Mouse (Mus musculus) adrenal gland, postnatal 25 days (tissue): Measurements from ENCODE around the gene Afap1. TPM values are rescaled to one million over a fixed set of nuclear protein-coding genes. Genes with fewer than 3 reads are reported as not detected.

Experiments used
- DNase-seq: peaks from one replicate; pipeline ENCODE4 v3.0.0; 2021; ENCODE audit warnings: mixed read lengths
- total RNA-seq: library from RNA; stranded (reverse); gene quantifications from 2 replicates; pipeline ENCODE4 v1.2.3, GENCODE M21; 2021

Gene Afap1
- total RNA-seq, 1 experiment from 2014 or later = 22.6 TPM

- no peak for DNase-seq
Observed at GRCm38 (mm10) chr5:35898114-35898513, 5.0 kb downstream of the Afap1 start.

GRCm38 (mm10) chr5:35898994-35899393 is 5.9 kb downstream of the Afap1 start:
- no peak for DNase-seq

DNA sequence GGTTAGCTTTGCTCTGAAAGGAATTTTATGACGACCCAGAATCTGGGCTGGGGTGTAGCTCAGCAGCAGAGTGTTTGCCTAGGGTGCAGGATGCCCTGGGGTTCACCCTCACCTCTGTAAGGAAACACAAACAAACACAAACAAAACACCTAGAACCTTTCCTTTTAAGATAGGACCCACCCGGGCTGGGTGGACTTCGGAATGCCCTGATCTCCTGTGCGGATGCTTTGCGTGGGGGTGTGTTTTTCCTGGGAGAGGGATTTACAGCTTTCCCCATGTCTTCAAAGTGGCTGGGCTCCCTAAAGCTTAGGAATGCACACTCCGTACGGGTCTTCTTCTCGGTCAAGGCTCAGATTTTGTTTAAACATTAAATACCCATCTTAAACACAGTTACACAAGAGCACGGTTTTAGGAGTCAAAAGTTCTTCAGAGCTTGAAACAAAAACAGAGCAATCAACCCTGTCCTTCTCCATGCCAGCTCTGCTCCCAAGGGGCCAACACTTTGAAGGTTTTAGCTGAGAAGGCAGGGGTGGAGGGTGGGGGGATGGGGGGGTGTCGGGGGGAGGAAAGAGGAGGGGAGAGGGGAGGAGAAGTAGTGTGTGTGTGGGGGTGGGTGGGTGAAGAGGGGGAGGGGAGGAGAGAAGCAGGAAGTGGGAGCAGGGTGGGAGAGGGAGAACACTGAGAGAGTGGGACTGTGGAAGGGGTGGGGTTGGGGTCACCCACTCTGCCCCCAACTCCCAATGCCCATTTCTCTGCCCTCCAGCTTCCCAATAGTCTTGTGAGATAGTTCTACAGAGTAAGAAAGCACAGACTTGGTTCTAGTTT is 7.5 kb downstream of the Afap1 start:
- DNase-seq = no peak

GRCm38 (mm10) chr5:35901226-35901809 is 8.2 kb downstream of the Afap1 start:
- no peak for DNase-seq

GRCm38 (mm10) chr5:35903456-35903855 is 10.3 kb downstream of the Afap1 start:
- DNase-seq = no peak

- DNase-seq = no peak
Observed at GRCm38 (mm10) chr5:35905283-35905682, 12.2 kb downstream of the Afap1 start.

- no peak for DNase-seq
Observed at GRCm38 (mm10) chr5:35907090-35907489, 14.0 kb downstream of the Afap1 start.

DNA sequence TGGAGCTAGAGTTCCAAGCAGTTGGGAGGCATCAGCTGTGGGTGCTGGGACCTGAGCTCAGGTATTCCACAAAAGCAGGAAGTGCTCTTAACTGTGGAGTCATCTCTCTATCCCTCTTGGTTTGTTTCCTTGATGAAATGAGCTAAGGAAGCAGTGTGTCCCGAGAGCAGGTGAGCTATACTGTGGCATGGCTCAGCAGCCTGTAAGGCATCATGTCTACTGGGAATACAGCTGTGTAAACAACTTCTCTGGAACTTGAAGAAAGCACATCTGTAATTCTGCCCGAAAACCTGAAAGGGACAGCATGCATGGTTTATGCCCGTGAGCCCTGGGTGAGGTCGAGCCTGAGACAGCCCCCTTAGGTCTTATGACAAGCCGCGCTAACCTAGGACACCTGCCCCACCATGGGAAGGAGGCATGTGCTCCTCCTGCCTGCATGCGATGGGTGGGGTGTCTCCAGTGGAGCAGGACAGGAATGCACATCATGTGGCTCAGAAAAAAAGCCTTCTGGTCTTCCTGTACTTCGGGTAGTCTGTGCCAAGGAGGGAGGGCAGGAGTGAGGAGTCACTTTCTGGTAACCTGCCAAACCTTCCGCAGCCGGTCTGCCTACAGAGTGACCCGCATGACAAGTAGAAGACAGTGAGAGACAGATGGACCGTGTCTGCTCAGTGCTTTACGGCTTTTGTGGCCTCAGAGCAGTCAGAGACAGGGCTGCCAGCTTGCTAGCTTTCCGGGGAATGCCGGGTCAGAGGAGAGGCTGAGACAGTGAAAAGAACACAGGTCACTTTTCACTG is 14.7 kb downstream of the Afap1 start:
- DNase-seq = peak; percentile 73

GRCm38 (mm10) chr5:35908626-35909443 is 15.7 kb downstream of the Afap1 start:
- no peak for DNase-seq

DNA sequence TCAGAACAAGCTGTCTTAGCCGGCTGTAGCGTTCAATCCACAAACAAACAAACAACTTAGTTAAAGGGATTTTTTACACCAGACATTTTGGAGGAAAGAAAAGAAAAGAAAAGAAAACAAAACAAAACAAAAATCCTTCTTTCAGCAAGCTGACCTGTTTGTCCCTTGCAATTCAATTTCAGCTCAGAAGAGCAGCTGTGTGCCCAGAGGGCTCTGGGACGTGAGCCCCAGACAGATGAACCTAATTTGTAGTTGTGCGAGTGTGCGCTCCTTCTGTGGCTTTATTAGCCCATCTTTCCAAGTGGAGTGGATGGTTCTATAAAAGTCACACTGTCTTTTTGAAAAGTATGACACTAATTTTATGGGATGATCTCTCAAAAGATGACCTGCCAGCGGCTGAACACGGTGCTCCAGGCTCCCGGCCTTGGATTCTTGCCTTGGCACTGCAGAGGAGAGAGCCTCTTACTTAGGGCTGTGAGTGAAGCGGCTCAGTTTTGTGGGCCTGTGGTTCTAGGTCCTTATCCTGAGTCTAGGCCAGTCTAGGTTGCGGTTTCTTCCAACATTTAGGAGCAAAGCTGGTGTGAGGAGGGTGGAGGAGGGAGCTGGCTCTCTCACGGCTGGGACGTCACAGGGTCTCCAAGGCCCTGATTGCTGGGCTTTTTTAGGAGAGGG is 22.6 kb downstream of the Afap1 start:
- DNase-seq = peak; percentile 24

DNA sequence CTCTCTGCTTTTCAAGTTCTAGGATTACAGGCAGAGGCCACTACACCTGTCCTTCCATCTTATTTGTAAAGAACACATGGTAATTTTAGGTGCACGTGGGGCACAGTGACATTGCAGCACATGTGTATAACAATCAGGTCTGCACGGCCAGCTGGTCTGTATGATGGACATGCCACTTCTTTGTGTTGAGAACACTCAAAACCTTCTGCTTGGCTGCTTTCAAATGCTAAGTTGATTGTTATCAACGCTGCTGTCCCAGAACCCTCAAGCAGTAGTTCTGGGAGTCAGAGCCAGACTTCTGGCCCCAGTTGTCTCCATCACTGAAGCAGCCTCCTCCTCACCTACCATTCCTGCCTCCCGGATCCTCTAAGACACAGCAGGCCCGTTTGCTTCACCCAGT is 23.5 kb downstream of the Afap1 start:
- no peak for DNase-seq

DNA sequence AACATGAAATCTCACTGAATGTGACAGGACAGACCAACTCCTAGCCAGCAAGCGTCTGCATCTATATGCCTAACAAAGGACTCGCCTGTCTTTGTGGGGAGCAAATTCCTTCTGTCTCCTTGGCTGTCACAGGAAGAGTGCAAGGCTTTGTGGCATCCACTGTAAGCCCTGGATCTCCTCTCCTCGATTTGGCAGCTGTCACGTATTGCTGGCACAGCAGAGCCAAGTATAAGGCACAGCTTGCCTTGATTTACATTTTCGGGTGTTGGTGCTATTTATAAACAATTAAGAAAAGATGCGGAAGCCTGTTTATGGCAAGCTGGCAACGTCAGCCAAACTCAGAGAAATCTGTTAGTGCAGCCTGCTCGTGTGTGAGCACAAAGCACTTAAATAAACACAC is 25.3 kb downstream of the Afap1 start:
- DNase-seq = no peak

DNA sequence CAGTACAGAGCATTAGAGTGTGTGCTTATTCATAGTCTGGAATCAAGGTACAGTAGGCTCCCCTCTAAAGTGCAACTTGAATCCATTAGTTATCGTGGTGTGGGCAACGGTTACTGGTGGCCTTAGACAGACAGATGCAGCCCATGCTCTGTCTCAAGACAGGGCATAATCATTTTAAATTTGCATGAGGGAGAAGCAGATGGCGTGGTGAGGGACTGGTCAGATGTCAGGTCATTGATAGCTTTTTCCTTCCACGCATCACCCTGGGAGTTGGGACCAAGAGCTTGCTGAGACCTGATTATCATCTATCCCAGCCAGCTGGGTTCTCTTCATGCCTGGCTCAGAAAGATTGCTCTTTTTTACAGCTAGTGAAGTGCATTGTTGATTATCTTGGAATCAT is 27.0 kb downstream of the Afap1 start:
- no peak for DNase-seq

DNA sequence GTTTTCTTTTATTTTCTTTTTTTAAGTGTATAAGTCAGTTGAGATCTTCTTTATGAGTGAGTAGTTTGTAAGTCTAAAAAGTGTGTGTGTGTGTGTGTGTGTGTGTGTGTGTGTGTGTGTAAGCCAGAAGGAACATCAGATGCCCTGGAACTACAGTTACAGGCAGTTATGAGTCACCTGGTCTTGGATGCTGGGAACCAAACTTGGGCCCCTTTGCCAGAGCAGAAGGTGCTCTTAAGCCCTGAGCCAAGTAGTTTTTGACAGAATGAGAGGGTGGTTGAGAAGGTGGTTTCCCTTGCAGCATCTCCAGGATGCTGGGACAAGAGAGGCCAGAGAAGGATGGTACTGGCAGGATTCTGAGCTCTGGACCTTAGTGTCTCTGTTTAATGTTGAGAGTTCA is 27.4 kb downstream of the Afap1 start:
- DNase-seq = no peak

GRCm38 (mm10) chr5:35921141-35921540 is 28.0 kb downstream of the Afap1 start:
- no peak for DNase-seq

- peak; percentile 16 for DNase-seq
Observed at GRCm38 (mm10) chr5:35921595-35922254, 28.6 kb downstream of the Afap1 start.

GRCm38 (mm10) chr5:35923448-35923847 is 30.3 kb downstream of the Afap1 start:
- DNase-seq = no peak

DNA sequence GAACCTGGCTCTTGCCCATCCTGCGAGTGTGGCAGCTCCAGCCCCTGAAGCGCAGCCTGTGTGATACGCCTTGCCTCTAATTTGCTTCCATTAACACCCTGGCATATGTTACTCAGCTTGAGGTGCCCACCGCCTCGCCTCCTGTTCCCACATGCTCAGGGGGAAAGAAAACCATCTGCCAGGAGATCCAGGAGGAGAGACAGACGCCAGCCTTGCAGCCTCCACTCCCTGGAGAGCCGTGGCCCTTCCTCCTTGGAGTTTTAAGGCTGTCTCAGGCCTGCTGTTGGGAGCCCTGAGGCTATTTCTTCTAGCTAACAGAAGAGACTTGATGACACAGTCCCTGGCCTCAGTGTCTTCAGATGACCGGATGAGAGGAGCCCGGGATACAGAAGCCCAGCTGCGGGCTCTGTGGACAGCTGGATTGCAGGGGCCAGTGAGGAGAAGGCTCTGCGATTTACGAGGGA is 32.1 kb downstream of the Afap1 start:
- DNase-seq = no peak

- DNase-seq = no peak
Observed at GRCm38 (mm10) chr5:35926511-35926910, 33.4 kb downstream of the Afap1 start.

DNA sequence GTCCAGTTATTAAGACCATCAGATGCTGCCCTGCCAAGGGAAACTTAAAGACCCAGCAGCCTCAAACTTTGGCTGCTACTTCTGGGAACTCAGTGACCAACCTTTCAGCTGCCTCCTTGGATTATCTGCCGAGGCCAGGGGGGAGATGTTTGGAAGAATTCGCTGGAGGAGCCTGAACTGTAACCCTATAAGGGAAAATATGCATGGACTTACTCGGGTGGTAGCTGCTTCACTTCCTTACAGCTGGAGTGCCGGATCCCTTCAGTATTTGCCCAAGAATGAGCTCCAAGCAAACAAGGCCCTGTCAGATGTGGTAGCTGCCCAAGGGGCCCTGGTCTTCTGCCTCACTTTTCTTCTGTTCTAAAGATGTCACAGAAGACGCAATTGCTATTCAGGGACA is 38.2 kb downstream of the Afap1 start:
- no peak for DNase-seq

DNA sequence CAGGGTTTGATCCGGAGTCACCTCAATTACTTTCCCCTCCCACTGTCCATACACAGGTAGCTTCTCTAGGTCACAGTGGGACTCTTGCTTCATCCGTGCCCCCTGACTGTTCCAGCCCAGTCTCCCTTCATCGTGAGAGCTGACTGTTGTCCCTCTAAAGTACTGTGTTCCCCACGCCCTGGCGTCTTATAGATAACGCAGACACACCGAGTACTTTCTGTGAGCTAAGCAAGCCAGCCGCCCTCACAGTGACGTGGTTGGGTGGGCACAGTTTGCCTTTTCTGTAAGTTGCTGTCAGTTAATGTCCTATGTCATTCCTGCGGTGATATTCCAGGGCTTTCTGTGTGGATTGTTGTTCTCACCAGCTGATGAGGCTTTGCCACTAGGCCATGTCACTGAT is 39.9 kb downstream of the Afap1 start:
- no peak for DNase-seq
